Mouse (Mus musculus) forebrain, embryonic 16.5 days (tissue): ENCODE data around the gene Clca3a1. TPM values are rescaled to one million over a fixed set of nuclear protein-coding genes. Genes with fewer than 3 reads are reported as not detected.
"Not testable (repeated sequence)": the region's sequence is repeated elsewhere in the genome, so short reads cannot be mapped to it uniquely, and the experiment has no call there.

Experiments used
- ATAC-seq: fragments of 200-750 bp; cut with Nextera tagmentation; 2 replicates; pipeline ENCODE4 v1.8.0; 2017; ENCODE audit warnings: mild to moderate bottlenecking, moderate library complexity
- H3K27ac ChIP-seq: fragments of 300-500 bp; sonication (generic); 2 replicates; pipeline ENCODE4 v1.5.1; 2014; ENCODE audit warnings: low read length, control low read depth
- H3K27me3 ChIP-seq: fragments of 300-500 bp; sonication (generic); replicated peaks from 2 replicates; pipeline ENCODE4 v1.6.1; 2014; ENCODE audit warnings: low read length; ENCODE audit not compliant: control insufficient read depth, insufficient read depth
- H3K36me3 ChIP-seq: fragments of 300-500 bp; sonication (generic); 2 replicates; pipeline ENCODE4 v1.6.1; 2014; ENCODE audit not compliant: control insufficient read depth, insufficient read depth
- H3K4me1 ChIP-seq: fragments of 300-500 bp; sonication (generic); replicated peaks from 2 replicates; pipeline ENCODE4 v1.6.1; 2014; ENCODE audit warnings: low read length; ENCODE audit not compliant: control insufficient read depth, insufficient read depth
- H3K4me2 ChIP-seq: fragments of 300-500 bp; sonication (generic); 2 replicates; pipeline ENCODE4 v1.6.1; 2014; ENCODE audit warnings: mild to moderate bottlenecking, low read length, control low read depth
- H3K4me3 ChIP-seq: fragments of 300-500 bp; sonication (generic); replicated peaks from 2 replicates; pipeline ENCODE4 v1.5.1; 2014; ENCODE audit warnings: mild to moderate bottlenecking, low read length, control low read depth
- H3K9ac ChIP-seq: fragments of 300-500 bp; sonication (generic); replicated peaks from 2 replicates; pipeline ENCODE4 v1.6.1; 2014; ENCODE audit warnings: low read depth, low read length, control low read depth
- H3K9me3 ChIP-seq: fragments of 300-500 bp; sonication (generic); 2 replicates; pipeline ENCODE4 v1.6.1; 2016; ENCODE audit warnings: low read length; ENCODE audit not compliant: control insufficient read depth
- WGBS: fragments of 180-500 bp; shearing (Covaris S2); extraction: QIAGEN DNeasy Blood & Tissue Kit; methylation state at CpG from one replicate; pipeline ENCODE4 v1.1.7; 2014; 5-methylcytosine and 5-hydroxymethylcytosine counted together
- polyA plus RNA-seq: library from polyadenylated mRNA; unstranded; fragments of >200 nt; fragmentation: Nextera tagmentation; extraction: Ambion mirVana; gene quantifications from 2 replicates; pipeline ENCODE4 v1.2.1, GENCODE M21; 2015

The Clca3a1 gene
- polyA plus RNA-seq, 1 experiment from 2014 or later = 0.70 TPM

- H3K9me3 ChIP-seq = no peaks in the 10 kb centered on the region
- ATAC-seq = no peak
Measured at GRCm38 (mm10) chr3:144753120-144753519, 7.7 kb downstream of the Clca3a1 start.

GRCm38 (mm10) chr3:144749062-144749963 is 11.5 kb downstream of the Clca3a1 start:
- 29% methylated on average over 19 of the region's 21 CpGs for WGBS
- H3K4me1 ChIP-seq, H3K27me3 ChIP-seq, H3K9me3 ChIP-seq, H3K4me3 ChIP-seq, H3K27ac ChIP-seq, H3K36me3 ChIP-seq, H3K9ac ChIP-seq: not testable (repeated sequence)
- peak; percentile 85 for ATAC-seq
- peak overlapping the region; percentile 30 for H3K4me2 ChIP-seq

More at GRCm38 (mm10) chr3:144753120-144753519, 7.7 kb downstream of the Clca3a1 start:
- Histone ChIP-seq H3K27me3 (no peaks in the 10 kb centered on the region), H3K27ac (no peak overlapping the region), H3K9ac (no peak overlapping the region), H3K36me3 (no peaks in the 10 kb centered on the region), H3K4me2 (no peak overlapping the region), H3K4me3 (no peak overlapping the region), H3K4me1 (no peaks in the 10 kb centered on the region)
- 3% methylated on average over 2 of the region's 2 CpGs for WGBS

GRCm38 (mm10) chr3:144747706-144748105 is 13.1 kb downstream of the Clca3a1 start:
- H3K9ac ChIP-seq, H3K27ac ChIP-seq, H3K9me3 ChIP-seq, H3K4me2 ChIP-seq, H3K4me3 ChIP-seq, H3K36me3 ChIP-seq, H3K4me1 ChIP-seq, H3K27me3 ChIP-seq: not testable (repeated sequence)
- peak; percentile 73 for ATAC-seq
- 6% methylated on average over 3 of the region's 3 CpGs for WGBS

- H3K27me3 ChIP-seq, H3K9me3 ChIP-seq, H3K4me3 ChIP-seq, H3K36me3 ChIP-seq, H3K9ac ChIP-seq, ATAC-seq, H3K27ac ChIP-seq, H3K4me2 ChIP-seq, H3K4me1 ChIP-seq: not testable (repeated sequence)
- WGBS = 81% methylated on average over 24 of the region's 24 CpGs
Measured at GRCm38 (mm10) chr3:144738396-144738795, 22.4 kb downstream of the Clca3a1 start.

GRCm38 (mm10) chr3:144736831-144737230 is 23.9 kb downstream of the Clca3a1 start:
- Histone ChIP-seq H3K4me3 (no peak overlapping the region), H3K27ac (no peak overlapping the region), H3K9me3 (no peaks in the 10 kb centered on the region), H3K27me3 (no peaks in the 10 kb centered on the region), H3K4me1 (no peaks in the 10 kb centered on the region), H3K9ac (no peak overlapping the region), H3K36me3 (no peaks in the 10 kb centered on the region), H3K4me2 (no peak overlapping the region)
- no peak for ATAC-seq
- 34% methylated on average over 9 of the region's 9 CpGs for WGBS

- Histone ChIP-seq H3K4me3 (no peak overlapping the region), H3K27ac (no peak overlapping the region), H3K9me3 (no peaks in the 10 kb centered on the region), H3K36me3 (no peaks in the 10 kb centered on the region), H3K4me2 (no peak overlapping the region), H3K27me3 (no peaks in the 10 kb centered on the region), H3K9ac (no peak overlapping the region), H3K4me1 (peaks cover 9% of the 10 kb centered on the region)
- 50% methylated on average over 4 of the region's 4 CpGs for WGBS
- ATAC-seq = no peak
Measured at GRCm38 (mm10) chr3:144723455-144723854, 37.3 kb downstream of the Clca3a1 start.

GRCm38 (mm10) chr3:144722566-144722965 is 38.2 kb downstream of the Clca3a1 start:
- not testable (repeated sequence) for H3K4me3 ChIP-seq, H3K27me3 ChIP-seq, H3K4me2 ChIP-seq, H3K36me3 ChIP-seq, H3K9me3 ChIP-seq, ATAC-seq, H3K9ac ChIP-seq, H3K27ac ChIP-seq
- WGBS = 91% methylated on average over 3 of the region's 3 CpGs
- peaks cover 15% of the 10 kb centered on the region for H3K4me1 ChIP-seq

GRCm38 (mm10) chr3:144721860-144722256 is 38.9 kb downstream of the Clca3a1 start:
- Histone ChIP-seq H3K4me2 (no peak overlapping the region), H3K9ac (no peak overlapping the region), H3K27me3 (no peaks in the 10 kb centered on the region), H3K27ac (no peak overlapping the region), H3K36me3 (no peaks in the 10 kb centered on the region), H3K4me1 (peaks cover 16% of the 10 kb centered on the region), H3K4me3 (no peak overlapping the region), H3K9me3 (no peaks in the 10 kb centered on the region)
- 86% methylated on average over 9 of the region's 9 CpGs for WGBS
- no peak for ATAC-seq

GRCm38 (mm10) chr3:144721077-144721859 is 39.5 kb downstream of the Clca3a1 start:
- WGBS = 59% methylated on average over 10 of the region's 10 CpGs
- Histone ChIP-seq H3K27ac (no peak overlapping the region), H3K4me1 (peaks cover 16% of the 10 kb centered on the region), H3K36me3 (no peaks in the 10 kb centered on the region), H3K9ac (peak overlapping the region; percentile 94; the same call in 1 of the 2 replicates), H3K4me3 (peak overlapping the region; percentile 88), H3K9me3 (no peaks in the 10 kb centered on the region), H3K4me2 (peak overlapping the region; percentile 40), H3K27me3 (no peaks in the 10 kb centered on the region)
- ATAC-seq = no peak
